ENCODE assay signal across 9 mouse cellular contexts in the genomic region with DNA sequence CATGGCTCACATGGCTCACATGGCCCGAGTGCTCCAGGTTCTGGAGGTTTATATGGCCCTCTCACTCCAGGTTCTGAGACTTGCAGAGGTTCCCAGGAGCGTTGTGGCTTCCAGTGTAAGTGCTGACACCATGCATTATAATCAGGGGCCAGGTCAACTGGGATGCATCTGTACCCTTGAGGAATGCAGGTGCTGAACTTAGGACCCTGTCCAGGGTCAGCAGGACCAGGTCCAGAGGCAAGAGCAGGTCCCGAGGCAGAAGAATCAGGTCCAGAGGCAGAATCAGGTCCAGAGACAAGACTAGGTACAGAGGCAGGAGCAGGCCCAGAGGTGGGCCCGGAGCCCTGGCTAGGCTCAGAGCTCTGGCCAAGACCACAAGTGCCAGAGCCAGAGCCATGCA. TPM values are rescaled to one million over a fixed set of nuclear protein-coding genes. Genes with fewer than 3 reads are reported as not detected.
DNase-seq lines count a peak whose midpoint lies in the region; ATAC-seq lines count a peak whose summit lies in the region.
"Had no signal": no experiment of that assay in that cellular context is flagged by ENCODE, and none has a peak within 500 bp of the region (broad histone marks: within the 10 kb centered on the region; RNA-seq: fewer than 3 reads in every experiment).

No protein-coding gene starts in this region.

- H3K4me2 ChIP-seq in embryonic facial prominence, embryonic 11.5 days (ENCODE audit: low read depth, low read length) = peak overlapping the region; percentile 43; the same call in 1 of the 2 replicates
- H3K4me2 ChIP-seq in hindbrain, embryonic 15.5 days = peak overlapping the region; percentile 47
- H3K4me2 ChIP-seq in liver, embryonic 15.5 days = peak overlapping the region; percentile 56; the same call in 1 of the 2 replicates

- DNase-seq in heart, embryonic 10.5 days (ENCODE audit: low spot score) = no peak
- DNase-seq in heart, postnatal 36 days = no peak
- no peak for DNase-seq in embryonic facial prominence, embryonic 11.5 days (ENCODE audit: low spot score)
- no peak for DNase-seq in gastrocnemius, postnatal 25 days
- DNase-seq in spleen, adult 12 weeks (ENCODE audit: low spot score) = no peak

- WGBS in heart, embryonic 10.5 days = 85% methylated on average over 4 of the region's 4 CpGs
- WGBS in embryonic facial prominence, embryonic 11.5 days = 90% methylated on average over 4 of the region's 4 CpGs
- 90% methylated on average over 4 of the region's 4 CpGs for WGBS in hindbrain, embryonic 15.5 days
- 69% methylated on average over 4 of the region's 4 CpGs for WGBS in liver, embryonic 15.5 days (ENCODE audit: insufficient replicate concordance)

- peaks cover 29% of the 10 kb centered on the region for H3K4me1 ChIP-seq in heart, embryonic 10.5 days
- H3K4me1 ChIP-seq in embryonic facial prominence, embryonic 11.5 days (ENCODE audit: control insufficient read depth, insufficient read depth, low read length) = no peaks in the 10 kb centered on the region
- peaks cover 23% of the 10 kb centered on the region for H3K4me1 ChIP-seq in hindbrain, embryonic 15.5 days (replicated peaks)
- H3K4me1 ChIP-seq in liver, embryonic 15.5 days (replicated peaks) = peaks cover 32% of the 10 kb centered on the region

- peaks cover 4% of the 10 kb centered on the region; the same call in 1 of the 2 replicates for H3K27me3 ChIP-seq in heart, embryonic 10.5 days (ENCODE audit: insufficient read depth, poor library complexity, severe bottlenecking)
- H3K27me3 ChIP-seq in embryonic facial prominence, embryonic 11.5 days (ENCODE audit: control insufficient read depth, insufficient read depth, low read length) = no peaks in the 10 kb centered on the region
- H3K27me3 ChIP-seq in hindbrain, embryonic 15.5 days = no peaks in the 10 kb centered on the region
- no peaks in the 10 kb centered on the region for H3K27me3 ChIP-seq in liver, embryonic 15.5 days
- H3K27me3 ChIP-seq: Patski had no signal

- peak overlapping the region; percentile 50 for H3K4me3 ChIP-seq in heart, embryonic 10.5 days
- no peak overlapping the region for H3K4me3 ChIP-seq in embryonic facial prominence, embryonic 11.5 days (ENCODE audit: low read depth, low read length)
- H3K4me3 ChIP-seq in hindbrain, embryonic 15.5 days = 0 out of 2 replicates have a peak overlapping the region, but pooled peaks have one; percentile 32
- no peak overlapping the region for H3K4me3 ChIP-seq in liver, embryonic 15.5 days (replicated peaks)

- intact Hi-C loops in heart, postnatal 36 days (cut with DNase I) = loop anchor here (2.0 kb wide), 1 partner anchor 18 kb away; no protein-coding TSS in a partner anchor

- no peak overlapping the region; the same call in 1 of the 2 replicates for H3K9ac ChIP-seq in embryonic facial prominence, embryonic 11.5 days (replicated peaks; ENCODE audit: low read length)
- no peak overlapping the region for H3K9ac ChIP-seq in hindbrain, embryonic 15.5 days
- no peak overlapping the region for H3K9ac ChIP-seq in liver, embryonic 15.5 days

- peaks cover 19% of the 10 kb centered on the region for H3K36me3 ChIP-seq in heart, embryonic 10.5 days
- peaks cover 4% of the 10 kb centered on the region for H3K36me3 ChIP-seq in embryonic facial prominence, embryonic 11.5 days (replicated peaks; ENCODE audit: control insufficient read depth, insufficient read depth, low read depth, low read length)
- H3K36me3 ChIP-seq in hindbrain, embryonic 15.5 days = peaks cover 11% of the 10 kb centered on the region; the same call in 1 of the 2 replicates
- H3K36me3 ChIP-seq in liver, embryonic 15.5 days (replicated peaks) = no peaks in the 10 kb centered on the region

- no peak overlapping the region for H3K27ac ChIP-seq in heart, embryonic 10.5 days
- no peak overlapping the region for H3K27ac ChIP-seq in embryonic facial prominence, embryonic 11.5 days (replicated peaks; ENCODE audit: low read depth, low read length)
- H3K27ac ChIP-seq in hindbrain, embryonic 15.5 days (replicated peaks) = no peak overlapping the region
- H3K27ac ChIP-seq in liver, embryonic 15.5 days (replicated peaks) = no peak overlapping the region

- ATAC-seq in embryonic facial prominence, embryonic 11.5 days (replicated peaks; ENCODE audit: insufficient number of reproducible peaks, low FRiP score, low TSS enrichment, low read depth) = no peak
- no peak for ATAC-seq in hindbrain, embryonic 15.5 days (ENCODE audit: low FRiP score, low read depth)
- no peak for ATAC-seq in liver, embryonic 15.5 days (ENCODE audit: insufficient read depth)
- ATAC-seq in erythroblast, adult 5-6 weeks (replicated peaks; ENCODE audit: low FRiP score, poor library complexity, severe bottlenecking) = no peak
- ATAC-seq: Patski had no signal

- no peaks in the 10 kb centered on the region for H3K9me3 ChIP-seq in heart, embryonic 10.5 days
- peaks cover 3% of the 10 kb centered on the region for H3K9me3 ChIP-seq in embryonic facial prominence, embryonic 11.5 days (replicated peaks; ENCODE audit: control insufficient read depth, low read length)
- 0 out of 2 replicates have a peak, but pooled peaks cover 3% of the 10 kb centered on the region for H3K9me3 ChIP-seq in hindbrain, embryonic 15.5 days
- H3K9me3 ChIP-seq in liver, embryonic 15.5 days (replicated peaks) = no peaks in the 10 kb centered on the region

RNA-seq across cellular contexts. Expression of a gene that starts 0.7 kb away (rescaled TPM):
- polyA plus RNA-seq in heart, embryonic 10.5 days (2016; fragmentation: Nextera tagmentation; extraction: Ambion mirVana) = 0.63 and 2.0 TPM in 2 replicates
- not detected for total RNA-seq in heart, postnatal 36 days (2021)
- polyA plus RNA-seq in embryonic facial prominence, embryonic 11.5 days (2014; fragmentation: Nextera tagmentation; extraction: Ambion mirVana) = 1.1 and 1.8 TPM in 2 replicates
- polyA plus RNA-seq in hindbrain, embryonic 15.5 days (2015; fragmentation: Nextera tagmentation; extraction: Ambion mirVana) = 6.9 and 7.0 TPM in 2 replicates
- polyA plus RNA-seq in liver, embryonic 15.5 days (2015; fragmentation: Nextera tagmentation; extraction: Ambion mirVana) = not detected in 2 replicates
- total RNA-seq in gastrocnemius, postnatal 25 days (2021) = under 1 TPM in 1 of 2 experiments, not detected in 1; 0.33 TPM
- total RNA-seq in erythroblast, adult 5-6 weeks (2015; ENCODE audit: low replicate concordance) = not detected in 2 replicates
- total RNA-seq in erythroblast, adult 5-6 weeks (2017; ENCODE audit: low replicate concordance) = not detected in 2 replicates

RNA-seq across cellular contexts. Expression of a gene that starts 3.5 kb away (rescaled TPM):
- 101 and 117 TPM in 2 replicates for polyA plus RNA-seq in heart, embryonic 10.5 days (2016; fragmentation: Nextera tagmentation; extraction: Ambion mirVana)
- total RNA-seq in heart, postnatal 36 days (2021) = 100 to 1,000 TPM; 131 to 152 TPM
- polyA plus RNA-seq in embryonic facial prominence, embryonic 11.5 days (2014; fragmentation: Nextera tagmentation; extraction: Ambion mirVana) = 76.3 and 84.7 TPM in 2 replicates
- polyA plus RNA-seq in hindbrain, embryonic 15.5 days (2015; fragmentation: Nextera tagmentation; extraction: Ambion mirVana) = 73.0 and 80.2 TPM in 2 replicates
- polyA plus RNA-seq in liver, embryonic 15.5 days (2015; fragmentation: Nextera tagmentation; extraction: Ambion mirVana) = 62.9 and 69.4 TPM in 2 replicates
- 10 to 100 TPM; 37.5 to 39.6 TPM for total RNA-seq in gastrocnemius, postnatal 25 days (2021)
- 2.9 and 9.6 TPM in 2 replicates for total RNA-seq in erythroblast, adult 5-6 weeks (2015; ENCODE audit: low replicate concordance)
- total RNA-seq in erythroblast, adult 5-6 weeks (2017; ENCODE audit: low replicate concordance) = 13.6 and 18.1 TPM in 2 replicates

RNA-seq across cellular contexts. Expression of a gene that starts 16.0 kb away (rescaled TPM):
- 2.7 and 3.3 TPM in 2 replicates for polyA plus RNA-seq in heart, embryonic 10.5 days (2016; fragmentation: Nextera tagmentation; extraction: Ambion mirVana)
- 10 to 100 TPM; 17.8 to 20.3 TPM for total RNA-seq in heart, postnatal 36 days (2021)
- 2.1 and 3.2 TPM in 2 replicates for polyA plus RNA-seq in embryonic facial prominence, embryonic 11.5 days (2014; fragmentation: Nextera tagmentation; extraction: Ambion mirVana)
- polyA plus RNA-seq in hindbrain, embryonic 15.5 days (2015; fragmentation: Nextera tagmentation; extraction: Ambion mirVana) = 14.2 and 15.4 TPM in 2 replicates
- 0.15 and 0.20 TPM in 2 replicates for polyA plus RNA-seq in liver, embryonic 15.5 days (2015; fragmentation: Nextera tagmentation; extraction: Ambion mirVana)
- total RNA-seq in gastrocnemius, postnatal 25 days (2021) = 10 to 100 TPM; 10.7 to 12.1 TPM
- 3.8 TPM in 1 of 2 replicates, not detected in the other for total RNA-seq in erythroblast, adult 5-6 weeks (2015; ENCODE audit: low replicate concordance)
- total RNA-seq in erythroblast, adult 5-6 weeks (2017; ENCODE audit: low replicate concordance) = 0.42 TPM in 1 of 2 replicates, not detected in the other

RNA-seq across cellular contexts. Expression of a gene that starts 16.2 kb away (rescaled TPM):
- 1.7 and 1.9 TPM in 2 replicates for polyA plus RNA-seq in heart, embryonic 10.5 days (2016; fragmentation: Nextera tagmentation; extraction: Ambion mirVana)
- total RNA-seq in heart, postnatal 36 days (2021) = under 1 TPM; 0.24 to 0.31 TPM
- 2.8 and 3.0 TPM in 2 replicates for polyA plus RNA-seq in embryonic facial prominence, embryonic 11.5 days (2014; fragmentation: Nextera tagmentation; extraction: Ambion mirVana)
- 1.5 and 1.9 TPM in 2 replicates for polyA plus RNA-seq in hindbrain, embryonic 15.5 days (2015; fragmentation: Nextera tagmentation; extraction: Ambion mirVana)
- 0.81 and 1.1 TPM in 2 replicates for polyA plus RNA-seq in liver, embryonic 15.5 days (2015; fragmentation: Nextera tagmentation; extraction: Ambion mirVana)
- total RNA-seq in gastrocnemius, postnatal 25 days (2021) = under 1 TPM in 1 of 2 experiments, not detected in 1; 0.13 TPM
- not detected in 2 replicates for total RNA-seq in erythroblast, adult 5-6 weeks (2015; ENCODE audit: low replicate concordance)
- 0.70 TPM in 1 of 2 replicates, not detected in the other for total RNA-seq in erythroblast, adult 5-6 weeks (2017; ENCODE audit: low replicate concordance)

RNA-seq across cellular contexts. Expression of a gene that starts 21.0 kb away (rescaled TPM):
- polyA plus RNA-seq in heart, embryonic 10.5 days (2016; fragmentation: Nextera tagmentation; extraction: Ambion mirVana) = 5.5 and 5.6 TPM in 2 replicates
- 10 to 100 TPM; 44.2 to 46.5 TPM for total RNA-seq in heart, postnatal 36 days (2021)
- 16.6 and 18.2 TPM in 2 replicates for polyA plus RNA-seq in embryonic facial prominence, embryonic 11.5 days (2014; fragmentation: Nextera tagmentation; extraction: Ambion mirVana)
- polyA plus RNA-seq in hindbrain, embryonic 15.5 days (2015; fragmentation: Nextera tagmentation; extraction: Ambion mirVana) = 13.2 TPM in 2 replicates
- 0.70 and 0.88 TPM in 2 replicates for polyA plus RNA-seq in liver, embryonic 15.5 days (2015; fragmentation: Nextera tagmentation; extraction: Ambion mirVana)
- 10 to 100 TPM; 32.5 to 36.6 TPM for total RNA-seq in gastrocnemius, postnatal 25 days (2021)
- not detected in 2 replicates for total RNA-seq in erythroblast, adult 5-6 weeks (2015; ENCODE audit: low replicate concordance)
- total RNA-seq in erythroblast, adult 5-6 weeks (2017; ENCODE audit: low replicate concordance) = 1.9 TPM in 1 of 2 replicates, not detected in the other

Comparison
In these comparisons a context has a peak if more than half of its experiments do, and no peak if none do; other contexts are left out.
1. H3K4me3 ChIP-seq: peak in heart, embryonic 10.5 days (single experiment) and hindbrain, embryonic 15.5 days (single experiment); none in embryonic facial prominence, embryonic 11.5 days (single experiment) and liver, embryonic 15.5 days (single experiment).
2. Peak in every context shown above with its lines, with median percentiles within 50 percentile points of each other: H3K4me2 ChIP-seq.